Mouse (Mus musculus) monocyte, adult 5-6 weeks (primary cell): ENCODE results near the gene Fam19a1. TPM values are rescaled to one million over a fixed set of nuclear protein-coding genes. Genes with fewer than 3 reads are reported as not detected.

ENCODE experiments used
- ATAC-seq: fragments of 153-309, 156-312 bp; replicated peaks from 2 replicates; pipeline ENCODE4 v1.8.0; 2017; ENCODE audit warnings: mild to moderate bottlenecking; ENCODE audit not compliant: low TSS enrichment, insufficient number of reproducible peaks, severe bottlenecking, poor library complexity, low FRiP score
- total RNA-seq: library from RNA; stranded (forward); fragments of 200-1000, 200-491, 200-594 nt; gene quantifications from 3 replicates; pipeline ENCODE4 v1.2.3, GENCODE M21; 2017

Fam19a1 gene
- total RNA-seq, 1 experiment from 2014 or later = not detected

DNA sequence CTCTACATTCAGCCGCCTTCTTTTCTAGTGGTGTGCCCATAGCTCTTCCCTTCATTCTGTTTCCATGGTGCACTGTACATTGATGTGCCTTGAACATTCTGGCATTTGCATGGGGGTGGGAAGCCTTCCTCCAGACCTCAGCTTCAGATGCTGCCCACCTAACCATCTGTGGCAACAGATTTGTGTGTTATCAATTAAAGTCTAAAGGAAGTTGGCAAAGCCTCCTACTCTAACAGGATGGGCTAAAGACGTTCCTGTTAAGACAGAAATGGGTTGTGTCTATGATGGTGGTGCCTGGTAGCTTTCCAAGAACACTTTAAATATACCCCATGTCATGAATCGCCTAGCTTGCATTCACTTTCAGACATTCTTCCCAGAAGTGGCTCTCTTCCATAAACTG is 131.4 kb downstream of the Fam19a1 start:
- ATAC-seq = no peak

DNA sequence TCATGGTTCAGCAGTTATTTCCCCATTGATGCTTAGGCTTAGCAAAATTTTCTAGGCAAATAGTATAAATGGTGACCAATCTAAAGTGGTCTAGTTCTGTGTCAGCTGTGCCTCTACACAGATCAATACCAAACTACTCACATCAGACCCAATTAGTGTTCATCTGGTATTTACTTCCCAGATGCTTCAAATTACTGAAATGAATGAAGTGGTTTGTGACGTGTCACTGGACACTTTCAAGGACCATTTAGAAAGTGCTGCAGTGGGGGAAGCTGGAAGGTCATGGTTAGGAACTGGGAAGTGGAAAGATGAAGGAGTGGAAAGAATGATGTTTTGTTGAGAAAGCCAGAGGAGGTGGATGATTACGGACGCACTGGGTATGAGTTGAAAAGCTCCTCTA is 139.0 kb downstream of the Fam19a1 start:
- no peak for ATAC-seq

DNA sequence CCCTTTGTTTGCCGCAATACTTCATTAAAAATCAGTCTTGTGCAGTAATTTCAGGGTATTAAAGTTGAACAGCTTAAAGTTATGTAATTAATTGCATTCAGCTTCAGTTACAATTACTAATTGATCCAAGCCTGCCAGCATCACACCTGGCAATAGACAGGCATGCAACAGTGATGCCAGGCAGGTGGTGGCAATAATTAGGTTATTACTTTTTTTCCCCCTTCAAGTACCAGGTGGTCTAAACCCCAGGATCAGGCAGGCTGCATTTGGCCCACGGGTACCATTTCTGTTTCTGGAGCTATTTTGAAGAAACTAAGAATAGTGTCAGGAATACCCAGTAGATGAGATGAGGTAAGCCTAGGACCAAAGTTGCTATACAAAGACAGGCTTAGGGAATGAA is 141.9 kb downstream of the Fam19a1 start:
- no peak for ATAC-seq

DNA sequence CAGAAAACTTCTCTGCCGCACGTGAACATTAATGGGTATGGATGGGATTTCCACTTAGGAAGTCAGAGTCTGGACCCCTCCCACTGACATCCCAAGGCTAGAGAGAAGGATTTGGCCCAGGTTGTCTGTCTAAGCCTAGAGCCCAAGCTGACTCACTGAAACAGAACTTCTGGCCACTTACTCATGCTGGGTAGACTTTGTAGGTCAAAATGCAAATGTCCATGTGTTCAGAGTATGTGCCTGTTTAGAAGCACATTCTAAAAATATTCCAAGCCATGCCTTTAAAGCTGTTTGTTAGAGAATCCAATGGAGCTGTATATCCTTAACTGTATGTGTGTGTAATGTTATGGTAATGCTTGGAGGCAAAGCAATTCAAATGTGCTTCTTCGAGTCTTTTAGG is 145.7 kb downstream of the Fam19a1 start:
- no peak for ATAC-seq

DNA sequence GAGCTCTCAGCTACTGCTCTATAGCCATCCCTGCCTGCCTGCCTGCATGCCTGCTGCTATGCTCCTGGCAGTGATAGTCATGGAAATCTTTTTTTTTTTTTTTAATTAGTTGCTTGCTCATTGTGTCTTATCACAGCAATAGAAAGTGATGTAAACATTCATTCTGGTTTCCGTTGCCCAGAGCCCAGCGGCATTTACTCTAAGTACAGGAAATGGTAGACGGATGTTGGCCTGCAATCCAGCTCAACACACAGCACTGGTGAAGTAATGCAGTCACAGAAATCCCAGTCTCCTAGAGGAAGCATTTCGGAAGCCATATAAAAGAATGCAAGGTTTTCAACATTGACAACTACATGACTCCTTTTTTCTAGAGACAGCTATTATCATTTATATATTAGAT is 153.5 kb downstream of the Fam19a1 start:
- no peak for ATAC-seq

DNA sequence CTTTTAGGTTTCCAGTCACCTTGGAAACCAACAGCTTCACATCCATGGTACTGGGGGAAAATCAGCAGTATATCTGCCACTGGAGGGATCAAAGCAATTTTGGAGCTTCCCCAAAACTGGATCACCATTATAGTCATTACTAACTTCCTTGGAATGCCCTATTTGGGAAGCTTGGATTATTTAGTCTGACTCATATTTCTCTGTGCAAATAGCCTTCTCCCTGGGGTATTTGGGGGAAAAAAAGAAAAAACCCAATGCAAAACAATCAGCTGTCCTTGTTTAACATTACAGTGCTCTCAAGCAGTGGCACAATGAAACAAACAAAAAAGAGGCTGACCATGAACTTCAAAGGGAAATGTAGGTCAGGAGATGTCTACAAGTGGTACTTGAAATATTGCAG is 155.8 kb downstream of the Fam19a1 start:
- ATAC-seq = no peak

DNA sequence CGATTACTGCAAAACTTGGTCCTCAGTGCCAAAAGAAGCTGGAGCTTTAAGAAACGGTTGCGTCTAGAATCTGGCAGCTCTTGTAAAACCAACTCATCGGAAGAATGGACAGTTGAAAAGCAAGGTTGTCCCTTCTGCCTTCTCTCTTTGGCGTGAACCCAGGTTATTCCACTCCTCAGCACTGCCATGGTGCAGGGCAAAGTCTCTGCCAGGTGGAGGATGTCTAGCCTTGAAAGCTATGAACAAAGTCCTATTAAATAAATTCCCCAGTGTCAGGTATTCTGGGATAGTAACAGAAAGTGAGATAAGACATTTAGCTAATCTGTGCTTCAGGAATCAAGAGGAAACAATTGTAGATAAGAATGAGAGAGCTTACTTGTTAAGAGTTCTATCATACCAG is 157.5 kb downstream of the Fam19a1 start:
- ATAC-seq = no peak

DNA sequence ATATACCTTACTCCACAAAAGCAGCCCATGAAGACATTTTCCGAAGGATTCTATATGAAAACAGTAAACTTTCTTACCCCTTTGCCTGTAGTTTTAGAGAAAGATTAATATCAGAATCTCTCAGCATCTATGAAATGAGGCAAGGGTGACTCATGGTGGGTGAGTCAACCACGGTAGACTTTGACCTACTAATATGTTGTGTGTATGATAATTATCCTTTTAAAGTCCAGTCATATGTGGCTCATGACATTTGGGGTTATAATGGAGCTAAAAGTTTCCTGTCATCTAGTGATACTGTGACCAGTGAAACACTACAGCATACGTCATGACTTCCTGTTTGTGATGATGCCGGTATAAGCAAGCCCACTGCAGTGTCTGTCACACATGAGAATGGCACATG is 170.8 kb downstream of the Fam19a1 start:
- ATAC-seq = no peak

DNA sequence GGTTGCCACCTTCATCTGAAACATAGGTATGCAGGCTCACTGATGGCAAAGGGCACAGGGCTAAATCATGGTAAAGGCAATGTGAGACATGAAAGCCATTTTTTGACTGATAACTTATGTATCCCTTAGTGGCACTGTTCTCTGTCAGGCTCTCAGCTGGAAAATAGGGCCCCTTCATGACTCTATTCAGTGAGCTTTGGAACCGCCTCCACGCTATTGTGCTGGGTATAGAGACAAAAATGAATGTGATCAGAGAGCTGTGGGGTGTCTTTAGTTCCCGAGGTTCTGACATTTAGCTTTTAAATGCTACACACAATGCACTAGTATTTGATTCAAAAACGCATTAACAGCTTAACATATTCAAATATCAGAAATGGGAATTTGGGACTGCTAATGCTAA is 171.6 kb downstream of the Fam19a1 start:
- ATAC-seq = no peak

DNA sequence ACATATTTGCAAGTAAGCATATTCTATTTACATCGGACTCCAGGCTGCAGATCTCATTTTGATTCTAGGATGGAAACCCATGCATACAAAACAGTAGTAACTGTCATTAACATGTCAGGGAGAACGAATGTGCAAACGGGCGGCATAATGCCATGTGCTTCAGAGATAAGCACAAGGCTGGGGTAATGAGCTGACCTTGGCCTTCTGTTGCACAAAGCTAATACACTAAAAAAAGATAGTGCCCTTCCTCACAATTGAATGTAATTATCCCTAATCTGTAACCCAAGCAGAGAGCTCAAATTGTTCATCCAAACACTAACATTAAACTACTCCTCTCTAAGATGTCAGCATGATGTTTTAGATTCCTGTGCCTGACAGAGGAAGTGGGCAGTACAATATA is 173.3 kb downstream of the Fam19a1 start:
- ATAC-seq = no peak

DNA sequence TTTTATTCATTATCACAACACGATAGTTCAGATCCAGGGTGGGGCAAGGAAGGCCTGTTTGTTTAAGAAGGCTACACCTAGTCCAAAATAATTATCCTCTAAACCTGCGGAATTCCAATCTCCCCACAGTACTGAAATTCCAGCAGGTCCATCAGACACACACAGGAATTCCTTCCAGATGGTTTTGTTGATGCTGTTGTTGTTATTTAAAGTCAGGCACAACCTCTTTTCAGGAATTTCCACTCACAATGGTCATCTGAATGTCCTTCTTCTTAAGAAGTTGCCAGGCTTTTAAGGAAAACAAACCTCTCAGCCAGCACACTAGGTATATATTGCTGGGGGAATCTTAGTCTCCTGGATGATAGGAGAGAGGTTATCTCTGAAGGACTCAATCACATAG is 174.4 kb downstream of the Fam19a1 start:
- no peak for ATAC-seq

DNA sequence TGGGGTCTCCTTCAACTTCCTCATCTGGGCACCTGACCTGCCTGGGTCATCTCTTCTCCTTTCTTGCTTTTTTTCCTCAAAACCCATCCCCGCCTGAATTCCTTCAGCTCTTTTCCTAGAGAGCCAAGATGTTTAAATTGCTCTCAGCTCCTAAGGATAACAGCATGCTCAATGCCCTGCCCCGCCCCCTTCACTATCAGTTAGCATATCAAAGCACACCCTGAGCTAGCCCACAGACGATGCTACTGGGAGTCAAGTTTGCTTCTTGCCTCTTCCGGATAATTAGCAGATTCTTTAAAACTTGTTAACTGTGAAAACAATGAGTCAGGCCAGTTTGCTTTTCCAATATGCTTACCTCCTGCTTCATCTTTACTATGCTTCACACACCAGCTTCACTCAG is 176.7 kb downstream of the Fam19a1 start:
- no peak for ATAC-seq

DNA sequence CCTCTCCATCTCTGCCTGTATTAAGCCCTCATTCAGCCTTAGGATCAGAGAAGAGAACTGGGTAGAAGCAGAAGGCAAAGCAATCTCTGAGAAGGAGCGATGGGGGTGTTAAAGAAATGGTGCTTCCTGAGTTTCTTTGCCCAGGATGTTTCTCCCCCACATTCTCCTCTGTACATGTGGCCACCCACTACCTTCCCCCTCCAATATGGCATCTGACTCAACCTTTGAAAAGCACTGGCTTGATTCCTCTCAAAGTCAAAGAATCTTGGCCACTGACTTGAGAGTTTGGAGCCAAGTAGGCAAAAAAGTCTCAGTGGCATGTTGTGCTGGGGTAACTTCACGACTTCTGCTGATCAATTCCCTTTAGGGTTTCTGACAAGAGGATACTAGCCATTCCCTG is 234.5 kb downstream of the Fam19a1 start:
- no peak for ATAC-seq

DNA sequence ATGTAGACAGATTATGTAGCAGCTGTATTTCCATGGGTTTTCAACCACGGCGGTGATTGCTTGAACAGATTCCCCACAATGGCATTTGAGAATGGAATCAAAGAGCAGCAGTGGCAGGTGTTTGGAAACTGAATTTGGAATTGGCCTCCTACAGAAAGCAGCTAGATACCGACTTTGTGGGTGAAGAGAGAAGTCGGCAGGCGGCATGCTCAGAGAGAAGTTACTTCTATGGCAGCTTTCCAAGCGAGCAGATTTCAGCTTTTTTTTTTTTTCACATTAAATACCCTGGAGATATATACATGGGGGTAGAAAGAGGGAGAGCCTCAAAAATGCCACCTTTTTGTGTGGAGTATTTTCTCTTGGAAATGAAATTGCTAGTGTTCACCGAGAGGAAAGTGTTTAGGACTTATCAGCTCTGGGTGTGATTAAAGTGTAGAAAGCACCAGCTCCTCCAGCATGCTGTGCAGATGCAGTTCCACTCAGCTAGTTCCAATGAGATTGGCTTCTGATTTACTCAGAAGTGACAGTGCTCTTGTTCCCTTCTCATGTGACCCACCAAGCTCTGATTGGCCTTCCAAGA is 236.6 kb downstream of the Fam19a1 start:
- no peak for ATAC-seq

DNA sequence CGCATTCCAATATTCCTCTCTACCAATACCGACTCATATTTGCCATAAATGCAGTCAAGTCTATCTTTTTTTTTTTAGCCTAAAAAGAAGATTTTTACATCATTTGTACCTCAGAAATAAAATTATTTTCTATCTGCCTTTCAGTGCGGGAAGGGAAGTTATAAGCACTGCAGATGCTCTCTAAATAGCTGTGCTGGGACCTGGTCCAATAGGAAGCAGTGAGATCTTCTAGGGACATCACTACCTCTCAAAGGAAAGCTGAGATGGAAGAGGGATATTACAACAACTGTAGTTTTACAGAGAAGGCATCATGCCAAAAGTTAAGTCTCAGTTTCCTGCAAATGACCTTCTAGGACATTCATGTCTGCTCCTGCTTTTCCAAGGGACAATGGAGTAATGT is 256.6 kb downstream of the Fam19a1 start:
- no peak for ATAC-seq

DNA sequence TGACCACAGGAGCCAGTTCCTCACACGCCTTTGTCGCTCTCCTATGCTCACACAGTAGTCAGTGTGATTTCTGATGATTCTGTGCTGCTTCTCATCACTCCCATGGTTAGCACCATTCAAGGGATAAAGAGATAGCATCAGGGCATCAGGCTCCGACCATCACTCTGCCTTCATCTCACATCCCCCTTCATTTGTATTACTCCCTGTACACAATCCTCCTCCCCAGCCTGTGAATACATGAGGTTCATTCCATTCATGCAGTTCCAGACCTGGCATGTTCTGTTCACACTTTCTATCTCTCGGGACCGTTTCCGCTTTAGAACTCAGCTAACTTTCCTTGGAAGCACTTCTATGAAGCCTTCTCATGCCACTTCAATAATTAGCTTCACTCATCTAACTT is 259.9 kb downstream of the Fam19a1 start:
- no peak for ATAC-seq

DNA sequence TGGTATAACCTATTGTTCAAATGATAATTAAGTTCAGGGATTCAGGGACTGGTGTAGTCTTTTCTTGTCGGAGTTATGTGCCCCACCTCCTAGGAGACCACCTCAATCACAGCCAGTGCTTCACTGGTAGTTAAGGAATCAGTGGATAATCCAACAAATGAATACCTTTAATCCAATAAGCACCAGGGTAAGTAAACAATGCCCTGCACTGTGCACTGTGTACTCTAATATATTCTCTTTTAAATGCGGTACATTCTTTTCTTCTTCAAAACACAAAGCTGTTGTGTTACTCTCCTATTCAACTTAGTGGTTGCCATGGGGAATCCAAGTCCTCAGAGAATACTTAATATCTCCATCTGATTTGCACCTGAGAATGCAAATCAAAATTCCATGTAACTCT is 260.3 kb downstream of the Fam19a1 start:
- no peak for ATAC-seq

DNA sequence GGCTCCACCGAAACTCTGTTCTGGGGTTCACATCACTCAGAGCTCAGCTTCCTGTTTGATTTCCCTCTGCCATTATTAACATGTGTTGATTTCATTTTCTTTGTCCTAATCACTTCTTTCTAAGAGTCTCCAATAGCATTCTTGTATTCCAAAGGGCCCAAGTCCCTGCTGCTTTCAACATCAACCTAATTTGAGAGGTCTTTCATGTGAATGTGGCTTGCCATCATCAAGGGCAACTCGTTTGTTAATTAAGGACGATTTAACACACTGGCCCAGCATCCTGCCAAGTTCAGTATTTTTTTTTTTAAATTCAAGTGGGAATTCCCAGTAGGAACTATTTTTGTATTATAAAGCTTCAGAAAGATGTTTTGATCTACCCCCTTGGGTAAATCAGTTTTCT is 263.8 kb downstream of the Fam19a1 start:
- ATAC-seq = no peak

DNA sequence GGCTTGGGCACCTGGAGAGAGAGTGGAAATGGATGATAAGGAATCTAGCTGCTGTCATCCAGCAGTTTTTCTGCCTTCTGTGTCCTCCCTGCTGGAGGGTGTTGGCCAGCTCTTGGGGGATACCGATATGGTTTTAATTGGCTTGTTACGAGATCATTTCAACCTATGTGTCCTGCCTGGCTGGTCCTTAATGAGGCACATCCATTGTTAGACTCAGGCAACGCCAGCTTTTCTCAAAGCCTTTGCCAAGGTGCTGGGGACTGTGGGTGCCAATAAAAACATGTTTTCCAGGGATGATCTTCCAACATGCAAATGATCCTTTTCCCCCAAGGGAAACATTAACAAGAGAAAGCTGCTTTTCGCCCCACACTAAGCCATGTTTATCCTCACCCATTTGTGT is 266.3 kb downstream of the Fam19a1 start:
- ATAC-seq = no peak

DNA sequence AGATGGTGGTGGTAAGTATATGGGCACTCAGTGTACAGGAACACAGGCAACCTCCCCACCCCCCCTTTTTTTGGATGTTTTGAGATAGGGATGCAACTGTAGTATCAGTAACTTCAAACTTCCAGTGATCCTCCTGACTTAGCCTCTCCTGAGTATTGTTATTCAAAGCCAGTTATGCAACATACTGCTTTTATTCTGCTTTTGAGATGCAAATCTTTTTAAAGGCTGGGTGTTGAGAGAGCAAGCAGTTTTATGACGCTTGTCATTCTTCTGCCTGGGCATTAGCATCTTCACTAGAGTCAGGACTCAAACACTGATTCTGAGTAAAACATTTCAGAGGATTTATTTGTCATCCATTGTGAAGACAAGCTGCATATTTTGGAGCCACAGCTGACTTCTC is 271.5 kb downstream of the Fam19a1 start:
- ATAC-seq = no peak

DNA sequence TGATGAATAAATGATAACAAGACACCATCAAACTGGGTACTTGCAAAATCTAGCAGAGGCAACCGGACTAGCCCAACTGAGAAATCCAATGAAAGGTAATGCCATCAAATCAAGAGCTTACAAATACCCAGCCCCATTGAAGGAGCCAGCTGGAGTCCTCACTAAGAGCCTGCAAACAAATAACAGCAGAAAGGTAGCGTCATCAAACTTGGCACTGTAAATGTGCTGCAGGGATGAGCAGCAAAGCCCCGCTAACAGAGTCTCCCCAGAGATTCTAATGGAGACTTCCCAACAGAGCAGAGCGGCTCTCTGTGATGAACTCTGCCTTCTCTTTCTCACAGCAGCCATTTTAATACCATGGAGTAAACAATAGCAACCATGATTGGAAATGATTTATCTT is 305.9 kb downstream of the Fam19a1 start:
- no peak for ATAC-seq
